Mouse (Mus musculus): ENCODE measurements at regions not wholly inside any gene's neighbourhood (a gene's known extent, or its start where the extent isn't known, plus 50 kb on each side); places are given as distances from the start of the nearest gene placed in this dataset.

- no peak for DNase-seq (ENCODE audit: low spot score)
Observed at GRCm38 (mm10) chr12:54272696-54273095, 69.0 kb upstream of the Egln3 start.

GRCm38 (mm10) chr12:54272226-54272625, 68.6 kb upstream of the Egln3 start:
- DNase-seq (ENCODE audit: low spot score): no peak

GRCm38 (mm10) chr12:54265852-54266251, 62.2 kb upstream of the Egln3 start:
- no peak for DNase-seq (ENCODE audit: low spot score)

GRCm38 (mm10) chr12:54264893-54265835, 61.5 kb upstream of the Egln3 start:
- DNase-seq (ENCODE audit: low spot score): no peak

- DNase-seq (ENCODE audit: low spot score): no peak
Observed at GRCm38 (mm10) chr12:54264418-54264733, 60.7 kb upstream of the Egln3 start.

- no peak for DNase-seq (ENCODE audit: low spot score)
Observed at GRCm38 (mm10) chr12:54263733-54264417, 60.2 kb upstream of the Egln3 start.

- DNase-seq (ENCODE audit: low spot score): no peak
Observed at GRCm38 (mm10) chr12:54262236-54263005, 58.8 kb upstream of the Egln3 start.

GRCm38 (mm10) chr12:54261426-54261825, 57.8 kb upstream of the Egln3 start:
- DNase-seq (ENCODE audit: low spot score): no peak

GRCm38 (mm10) chr12:54260502-54260901, 56.8 kb upstream of the Egln3 start:
- DNase-seq (ENCODE audit: low spot score): no peak

GRCm38 (mm10) chr12:54257776-54258433, 54.2 kb upstream of the Egln3 start:
- no peak for DNase-seq (ENCODE audit: low spot score)

- DNase-seq (ENCODE audit: low spot score): no peak
Observed at GRCm38 (mm10) chr12:54256506-54257128, 53.0 kb upstream of the Egln3 start.
